Mouse (Mus musculus) olfactory bulb, adult 2 months (tissue): ENCODE measurements around the gene Zfyve28.

Source experiments
- CTCF ChIP-seq: fragments of 200-500 bp; IDR thresholded peaks from 2 replicates; pipeline ENCODE4 v1.5.1; 2012; ENCODE audit warnings: low read depth, mild to moderate bottlenecking, low read length, moderate library complexity; ENCODE audit not compliant: insufficient read depth
- POLR2A ChIP-seq: fragments of 200-500 bp; IDR thresholded peaks from 2 replicates; pipeline ENCODE4 v1.6.1; 2012; ENCODE audit warnings: mild to moderate bottlenecking, low read depth, low read length, moderate library complexity; ENCODE audit not compliant: insufficient read depth

DNA sequence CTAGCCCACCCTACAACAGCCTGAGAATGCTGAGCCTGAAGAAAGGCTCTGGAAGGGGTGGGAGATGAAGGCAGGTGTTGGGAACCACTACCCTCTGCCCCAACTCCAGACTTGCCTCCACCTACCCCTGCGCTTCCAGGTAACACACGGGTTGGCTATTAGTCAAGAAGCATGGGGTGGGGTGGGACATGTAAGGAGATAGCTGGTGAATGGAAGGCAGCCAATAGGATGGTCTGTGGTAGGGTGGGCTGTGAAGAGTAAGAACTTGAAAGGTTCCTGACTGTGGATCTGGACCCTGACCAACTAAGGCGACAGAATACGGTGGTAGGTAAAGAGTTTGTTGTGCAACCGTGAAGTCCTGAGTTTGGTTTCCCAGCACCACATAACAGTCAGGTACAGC lies 4.9 kb downstream of the Zfyve28 start:
- TF ChIP-seq CTCF (no peak), POLR2A (no peak)
